Mouse (Mus musculus) brain, embryonic 14.5 days (tissue): ENCODE results near the gene Akr1b3.

Experiments used
- CTCF ChIP-seq: fragments of 200-500 bp; IDR thresholded peaks from 2 replicates; pipeline ENCODE4 v1.5.1; 2012; ENCODE audit warnings: inconsistent platforms, mild to moderate bottlenecking, moderate library complexity, borderline replicate concordance; ENCODE audit not compliant: insufficient read depth, insufficient read length; ENCODE audit errors: extremely low read depth
- POLR2A ChIP-seq: fragments of 200-500 bp; IDR thresholded peaks from 2 replicates; pipeline ENCODE4 v1.6.1; 2012; ENCODE audit warnings: mild to moderate bottlenecking, inconsistent platforms, borderline replicate concordance; ENCODE audit not compliant: poor library complexity, insufficient read depth, insufficient read length, severe bottlenecking; ENCODE audit errors: extremely low read depth

GRCm38 (mm10) chr6:34278385-34278784 is 38.9 kb downstream of the Akr1b3 start:
- TF ChIP-seq CTCF (no peak), POLR2A (no peak)
